Mouse (Mus musculus) left cerebral cortex, adult 9 months (tissue): Measurements from ENCODE around the gene Smco2.

Experiments
- DNase-seq, 2 experiments: peaks; one replicate each; pipeline ENCODE4 v3.0.0; 2022; ENCODE audit warnings: low spot score in 2 of 2

Smco2 gene

DNA sequence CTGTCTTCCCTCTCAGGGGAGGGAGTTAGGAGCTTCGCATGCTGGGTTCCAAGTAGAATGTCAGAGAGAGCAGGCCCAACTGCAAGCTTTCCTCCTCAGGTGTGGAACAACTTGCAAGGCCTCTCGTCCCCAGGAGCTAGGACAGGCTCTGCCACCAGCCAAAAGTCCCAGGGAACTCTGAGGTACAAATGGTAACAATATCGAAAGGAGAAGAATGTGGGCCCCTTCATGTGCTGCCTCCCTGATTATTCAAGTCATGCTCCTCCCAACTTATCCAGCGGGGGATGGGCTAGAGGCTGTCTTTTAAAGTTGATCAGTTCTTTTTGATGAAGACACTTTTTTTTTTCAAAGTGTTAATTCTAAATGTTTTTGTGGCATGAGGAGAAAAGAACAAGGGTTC is at the start of gene Smco2:
Smco2 (plus strand) TSS at position 55 of the 400 bp plus-strand sequence.
- no peak for DNase-seq

DNA sequence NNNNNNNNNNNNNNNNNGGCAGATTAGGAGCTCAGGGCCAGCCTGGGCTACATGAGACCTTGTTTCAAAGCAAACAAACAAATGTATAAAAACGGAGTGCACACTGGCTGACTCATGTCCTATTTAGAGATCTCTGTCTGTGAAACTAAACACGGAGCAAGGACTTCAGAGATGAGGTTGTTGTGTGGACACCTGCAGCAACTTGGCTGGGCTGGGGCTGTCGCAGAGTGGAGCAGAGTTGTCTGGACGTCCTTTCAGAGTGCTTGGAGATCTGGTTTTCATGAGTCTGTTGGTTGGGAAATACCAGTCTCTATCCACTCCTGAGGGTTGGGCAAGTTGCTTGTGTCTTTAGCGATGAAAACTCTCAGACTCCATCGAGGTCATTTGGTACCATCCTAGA is 39.9 kb upstream of the Smco2 start:
- no peak for DNase-seq

DNA sequence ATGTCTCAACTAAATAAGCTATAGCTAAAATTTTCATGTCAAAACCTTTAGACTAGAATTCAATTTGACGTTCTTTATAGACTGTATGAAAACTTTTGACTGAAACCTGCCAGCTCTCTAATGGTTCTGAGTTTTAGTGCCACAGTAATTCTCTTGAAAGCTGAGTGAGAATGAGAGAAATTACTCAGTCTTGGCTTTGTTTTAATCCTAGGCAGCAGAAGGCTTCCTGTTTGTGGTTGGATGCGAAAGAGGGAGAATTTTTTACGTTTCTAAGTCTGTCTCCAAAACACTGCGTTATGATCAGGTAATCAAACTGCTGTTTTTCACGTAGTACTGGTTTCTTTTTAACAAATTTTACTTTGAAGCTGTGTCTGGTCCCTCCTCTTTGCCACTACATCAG is 36.9 kb upstream of the Smco2 start:
- DNase-seq, result no peak

DNA sequence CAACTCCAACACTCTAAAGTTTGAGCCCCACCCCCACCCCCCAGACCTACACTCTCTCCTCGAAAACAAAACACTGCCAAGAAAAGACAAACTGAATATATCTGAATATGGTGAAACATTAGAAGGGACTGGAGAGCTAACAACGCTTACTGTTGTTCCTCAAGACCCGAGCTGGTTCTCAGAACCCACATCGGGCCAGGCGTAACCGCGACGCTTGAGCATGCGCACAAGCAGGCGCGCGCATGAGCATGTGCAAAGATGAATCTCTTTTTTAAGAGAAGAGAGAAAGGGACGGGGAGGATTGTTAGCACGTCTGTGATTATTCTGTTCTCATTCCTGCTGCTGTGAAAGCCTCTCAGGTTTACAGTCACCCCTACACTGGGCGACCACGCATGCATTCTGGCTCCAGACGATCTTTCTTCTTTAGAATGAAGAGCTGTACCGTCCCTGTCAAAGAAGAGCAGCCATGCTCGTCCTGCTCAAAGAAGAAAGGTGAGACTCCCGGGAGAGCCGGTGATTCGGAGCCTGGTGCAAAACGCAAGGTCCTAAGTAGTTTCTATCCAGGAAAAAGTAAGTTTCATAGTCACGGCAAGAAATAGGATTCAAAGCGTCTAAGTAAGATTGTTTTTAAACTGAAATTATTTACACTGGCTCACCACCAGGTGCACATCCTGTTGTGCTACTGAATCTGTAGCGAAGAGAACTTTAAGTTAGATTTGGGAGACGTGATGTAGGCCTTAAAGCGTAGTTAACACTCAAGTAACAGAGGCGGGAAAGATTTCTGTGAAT is 29.5 kb upstream of the Smco2 start:
- DNase-seq, result no peak

DNA sequence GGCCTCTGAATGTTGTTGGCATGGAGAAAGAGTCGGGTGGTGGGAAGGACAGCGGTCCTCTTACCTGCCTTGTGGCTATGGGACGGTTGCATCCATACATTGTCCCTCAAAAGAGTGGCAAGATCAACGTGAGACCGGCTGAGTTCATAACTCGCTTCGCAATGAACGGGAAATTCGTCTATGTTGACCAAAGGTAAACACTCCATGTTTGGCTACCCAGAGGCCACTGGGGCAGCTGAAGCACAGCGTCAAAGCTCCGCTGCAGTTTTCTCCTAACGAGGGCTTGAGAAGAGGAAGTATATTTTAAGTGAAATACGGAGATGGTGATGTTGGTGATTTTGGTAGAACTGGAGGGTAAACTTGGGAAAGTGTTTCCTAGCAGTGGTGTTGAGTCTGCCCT is 27.9 kb upstream of the Smco2 start:
- DNase-seq, result no peak

DNA sequence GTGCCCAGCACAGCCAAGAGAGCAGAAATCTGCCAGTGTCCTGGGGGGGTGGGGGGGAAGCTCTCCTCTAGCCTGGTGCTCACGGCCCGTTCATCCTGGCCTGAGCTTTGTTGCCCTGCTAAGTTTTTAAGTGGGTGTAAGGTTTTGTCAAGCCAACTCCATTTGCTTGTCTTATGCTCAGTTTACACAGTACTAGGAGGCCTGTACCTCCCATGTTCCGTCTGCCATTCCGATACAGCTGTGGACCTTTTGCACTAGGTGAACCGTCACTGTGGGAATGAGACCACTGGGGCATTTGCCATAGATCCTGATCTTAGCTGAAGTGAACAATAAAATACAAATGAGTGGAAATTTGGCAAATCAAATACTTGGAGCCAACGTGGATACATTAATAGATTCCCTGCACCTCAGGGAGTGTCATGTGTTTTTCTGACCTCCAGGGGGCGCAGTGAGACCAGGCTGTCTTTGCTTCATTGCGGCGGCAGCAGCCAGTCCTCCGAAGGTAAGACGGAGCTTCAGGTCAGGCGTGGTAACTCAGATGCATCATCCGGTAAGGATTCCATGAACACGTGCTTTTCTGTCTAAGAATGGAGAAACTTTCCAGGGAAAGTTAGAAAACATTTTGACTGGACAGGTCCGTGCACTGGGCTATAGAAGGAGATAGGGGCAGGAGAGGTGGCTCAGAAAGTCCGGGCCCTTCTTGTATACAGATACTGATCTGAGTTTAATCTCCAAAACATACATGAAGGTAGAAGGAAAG is 25.0 kb upstream of the Smco2 start:
- peak in 1 of 2 experiments; percentile 53 for DNase-seq

DNA sequence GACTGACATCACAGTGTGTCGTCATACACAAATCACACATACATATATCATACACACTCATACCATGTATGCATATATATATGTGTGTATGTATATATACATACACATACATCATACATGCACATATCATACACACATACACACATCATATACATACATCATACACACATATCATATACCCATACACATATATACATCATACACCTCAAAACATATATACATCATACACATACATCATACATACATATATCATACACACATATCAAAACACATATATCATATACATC is 24.5 kb upstream of the Smco2 start:
- DNase-seq, result no peak

DNA sequence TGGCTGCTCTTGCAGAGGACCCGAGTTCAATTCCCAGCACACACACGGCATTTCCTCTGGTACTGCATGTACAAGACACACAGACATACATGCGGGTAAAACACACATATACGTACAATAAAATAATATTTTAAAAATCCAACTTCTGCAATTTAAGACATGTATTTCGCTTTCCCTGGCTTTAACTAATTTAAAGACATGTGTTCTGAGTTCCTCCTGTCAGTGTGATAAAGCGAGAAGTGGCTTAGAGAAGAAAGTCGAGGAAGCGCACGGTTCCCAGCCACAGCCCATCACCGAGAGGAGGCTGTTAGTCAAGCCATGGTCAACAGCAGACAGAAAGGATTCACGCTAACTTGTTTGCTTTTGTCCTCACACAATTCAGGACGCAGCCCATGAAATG is 18.6 kb upstream of the Smco2 start:
- no peak for DNase-seq

DNA sequence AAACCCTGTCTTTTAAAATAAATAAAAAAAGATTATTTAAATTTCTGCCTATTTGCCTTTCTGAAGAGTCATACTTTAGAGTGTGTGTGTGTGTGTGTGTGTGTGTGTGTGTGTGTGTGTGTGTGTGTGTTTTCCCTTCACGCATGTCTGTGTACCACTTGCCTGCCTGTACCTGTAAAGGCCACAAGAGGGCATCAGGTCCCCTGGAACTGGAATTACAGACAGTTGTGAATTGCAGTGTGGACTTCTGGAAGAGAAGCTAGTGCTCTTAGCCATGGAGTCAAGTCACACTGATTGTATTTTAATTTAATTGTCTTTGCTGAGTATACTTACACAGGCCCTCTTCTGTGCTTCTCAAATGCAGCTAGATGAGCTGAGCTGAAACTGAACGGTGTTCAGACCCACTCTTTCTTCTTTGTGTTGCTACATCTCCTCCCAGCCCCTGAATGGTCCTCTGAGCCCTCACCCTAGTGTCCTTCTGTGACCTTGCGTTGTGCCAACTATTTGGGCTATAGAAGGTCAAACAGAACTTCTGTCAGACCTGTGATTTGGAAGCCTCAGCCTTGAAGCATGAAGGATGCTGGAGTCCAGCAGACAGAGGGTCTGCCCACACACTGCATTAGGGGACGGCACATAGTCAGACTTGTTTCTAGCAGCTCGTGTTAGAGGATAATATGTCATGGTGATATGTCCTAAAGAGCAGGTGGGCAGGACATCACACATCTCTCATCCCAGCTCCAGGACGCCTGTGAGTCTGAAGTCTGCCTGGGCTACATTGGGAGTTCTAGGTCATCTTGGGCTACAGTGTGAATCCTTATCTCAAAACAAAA is 16.2 kb upstream of the Smco2 start:
- DNase-seq, result peak in 1 of 2 experiments; percentile 59

DNA sequence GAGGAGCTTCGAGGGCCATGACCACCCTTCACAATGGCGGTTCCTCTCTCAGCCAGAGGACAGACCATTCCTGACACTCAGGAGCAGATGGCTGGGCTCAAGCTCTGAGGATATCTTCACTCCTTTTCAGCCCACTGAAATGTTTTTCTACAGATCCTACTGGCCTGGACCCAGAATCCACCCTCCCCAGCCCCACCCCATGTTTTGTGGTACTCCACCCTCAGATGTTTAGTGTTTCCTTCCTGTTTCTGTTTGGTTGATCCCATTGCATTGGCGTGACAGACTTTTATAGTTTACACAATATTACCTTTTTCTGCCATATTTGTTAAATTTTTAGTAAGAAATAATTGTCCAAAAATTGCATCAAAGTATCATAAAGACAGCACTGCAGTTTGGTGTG is 15.6 kb upstream of the Smco2 start:
- DNase-seq, result no peak

DNA sequence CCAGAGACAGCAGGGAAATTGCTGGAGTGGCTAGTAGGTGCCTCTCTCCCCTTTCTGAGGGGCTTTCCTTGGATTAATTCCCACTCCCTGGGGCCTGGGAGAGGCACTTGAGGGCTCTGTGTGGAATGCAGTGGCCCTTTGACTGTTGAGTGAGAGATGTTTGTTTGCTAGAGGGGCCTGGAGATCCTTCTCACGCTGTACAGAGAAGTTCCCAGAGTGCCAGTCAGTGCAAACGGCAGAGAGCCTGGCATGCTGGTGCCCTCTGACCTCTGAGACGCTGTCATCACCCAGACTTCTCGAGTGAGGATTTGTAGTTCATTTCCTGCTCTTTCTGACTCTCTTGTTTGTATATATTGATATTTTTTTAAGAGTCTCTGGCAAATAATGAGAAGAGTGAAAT is 14.1 kb upstream of the Smco2 start:
- no peak for DNase-seq

DNA sequence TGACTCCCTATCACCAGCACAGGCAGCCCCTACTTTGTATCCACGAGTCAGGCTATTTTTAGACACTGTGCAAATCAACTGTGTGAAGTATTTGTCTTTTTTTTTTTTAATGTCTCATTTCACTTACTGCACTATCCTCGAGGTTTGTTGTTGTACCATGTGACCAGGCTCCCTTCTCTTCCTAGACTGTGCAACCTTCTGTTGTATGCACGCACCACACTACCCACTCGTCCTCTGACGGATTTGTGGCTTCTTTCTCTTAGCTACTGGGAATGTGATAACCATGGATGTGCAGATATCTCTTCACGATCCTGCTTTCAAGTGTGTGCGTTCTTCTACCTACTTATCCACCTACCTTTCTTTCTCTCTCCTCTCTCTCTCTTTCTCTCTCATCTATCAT is 12.6 kb upstream of the Smco2 start:
- DNase-seq, result no peak

DNA sequence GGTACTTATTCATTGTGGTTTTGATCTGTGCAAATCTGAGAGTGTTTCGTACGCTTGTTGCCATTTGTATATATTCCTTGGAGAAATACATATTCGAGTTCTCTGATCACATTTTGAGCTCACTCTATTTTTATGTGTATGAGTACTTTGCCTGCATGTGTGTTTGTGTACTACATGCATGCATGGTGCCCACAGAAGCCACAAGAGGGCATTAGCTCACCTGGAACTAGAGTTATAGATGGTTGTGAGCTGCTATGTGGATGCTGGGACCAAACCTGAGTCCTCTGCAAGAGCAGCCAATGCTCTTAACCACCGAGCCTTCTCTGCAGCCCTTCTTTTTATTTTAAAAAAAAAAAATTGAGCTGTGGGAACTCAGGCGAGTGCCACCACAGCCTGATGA is 11.5 kb upstream of the Smco2 start:
- DNase-seq, result no peak

DNA sequence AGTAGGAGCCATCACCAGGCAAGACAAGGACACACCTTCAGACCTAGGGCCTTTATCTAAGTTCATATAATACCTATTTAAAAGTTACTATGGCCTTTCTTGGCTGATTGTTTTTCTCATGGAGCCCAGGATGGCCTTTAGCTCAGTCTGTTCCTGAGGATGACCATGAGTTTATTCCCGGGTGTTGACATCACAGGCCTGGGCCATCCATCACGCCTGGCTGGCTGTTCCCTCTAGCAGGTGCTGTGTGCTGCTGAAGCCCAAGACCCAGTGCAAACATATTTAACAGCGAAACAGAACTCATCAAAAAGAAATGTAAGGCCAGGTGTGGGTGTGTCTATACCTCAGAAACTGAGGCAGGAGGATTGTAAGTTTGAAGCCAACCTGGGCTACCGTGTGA is 11.0 kb upstream of the Smco2 start:
- no peak for DNase-seq

DNA sequence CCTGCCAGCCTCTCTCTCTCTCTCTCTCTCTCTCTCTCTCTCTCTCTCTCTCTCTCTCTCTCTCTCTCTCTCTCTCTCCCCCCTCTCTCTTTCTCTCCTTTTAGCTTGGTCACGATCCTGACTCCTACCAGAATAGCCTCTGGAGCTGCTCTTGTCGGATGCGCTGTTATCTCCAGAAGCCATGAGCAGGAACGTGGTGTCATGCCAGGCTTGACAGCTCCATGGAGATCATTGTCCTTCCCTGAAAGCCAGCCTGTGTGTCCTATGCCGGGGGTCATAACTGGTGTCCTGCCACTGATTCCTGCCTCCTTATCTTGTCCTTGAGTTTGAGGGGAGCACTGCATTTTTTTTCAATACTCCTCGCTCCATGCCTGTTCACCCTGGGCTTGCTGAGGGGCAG is 5.0 kb upstream of the Smco2 start:
- DNase-seq, result no peak

DNA sequence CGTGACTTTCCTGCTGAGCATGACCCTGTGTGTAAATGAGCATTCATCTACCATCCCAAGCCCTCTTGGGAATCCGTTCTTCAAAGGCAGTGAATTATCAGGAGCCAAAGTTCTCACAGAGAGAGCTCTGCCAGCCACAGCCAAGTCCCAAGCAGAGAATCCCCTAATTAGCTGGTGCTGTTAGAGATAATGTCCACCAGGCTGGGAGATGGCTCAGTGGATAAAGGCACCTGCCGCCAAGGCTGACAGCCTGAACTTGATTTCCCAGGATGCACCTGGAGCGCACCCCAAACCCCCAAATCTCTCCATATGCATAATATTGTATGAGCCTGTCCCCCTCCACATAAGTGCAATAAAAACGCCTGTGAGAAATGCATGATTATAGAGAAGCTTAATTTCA is 4.6 kb upstream of the Smco2 start:
- no peak for DNase-seq

DNA sequence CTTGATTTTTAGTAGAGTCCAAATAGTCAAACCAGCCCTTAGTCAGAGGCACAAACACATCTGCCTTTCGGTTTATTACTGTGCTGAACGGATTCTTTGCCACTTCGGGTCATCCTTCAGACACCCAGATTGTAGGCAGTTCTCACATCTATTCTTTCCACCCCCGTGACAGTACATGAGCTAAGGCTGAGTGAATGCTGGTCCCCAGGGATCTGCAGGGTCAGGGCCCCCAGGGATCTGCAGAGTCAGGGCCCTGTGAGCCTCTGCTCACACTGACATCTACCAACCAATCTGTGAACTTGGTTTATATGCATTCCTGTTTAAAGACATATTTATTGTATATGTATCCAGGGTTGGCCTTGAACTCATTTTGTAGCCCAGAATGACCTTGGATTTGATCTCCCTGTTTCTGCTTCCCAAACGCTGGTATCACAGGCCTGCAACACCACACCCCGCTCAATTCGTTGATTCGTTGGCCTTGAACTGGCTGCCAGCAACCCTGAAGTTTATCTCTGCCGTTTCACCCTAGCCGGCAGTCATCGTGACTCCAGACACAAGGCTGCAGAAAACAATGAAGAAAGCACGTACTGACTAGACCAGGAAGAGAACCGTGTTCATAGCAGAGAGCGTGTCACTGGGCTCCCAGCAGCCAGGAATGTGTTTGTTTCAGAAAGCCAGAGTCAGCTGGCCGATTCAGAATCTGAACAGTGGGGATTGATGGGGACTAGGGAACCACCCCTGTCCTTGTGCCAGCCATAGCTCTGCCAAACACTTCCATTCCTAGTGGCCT is 3.7 kb upstream of the Smco2 start:
- DNase-seq, result no peak

DNA sequence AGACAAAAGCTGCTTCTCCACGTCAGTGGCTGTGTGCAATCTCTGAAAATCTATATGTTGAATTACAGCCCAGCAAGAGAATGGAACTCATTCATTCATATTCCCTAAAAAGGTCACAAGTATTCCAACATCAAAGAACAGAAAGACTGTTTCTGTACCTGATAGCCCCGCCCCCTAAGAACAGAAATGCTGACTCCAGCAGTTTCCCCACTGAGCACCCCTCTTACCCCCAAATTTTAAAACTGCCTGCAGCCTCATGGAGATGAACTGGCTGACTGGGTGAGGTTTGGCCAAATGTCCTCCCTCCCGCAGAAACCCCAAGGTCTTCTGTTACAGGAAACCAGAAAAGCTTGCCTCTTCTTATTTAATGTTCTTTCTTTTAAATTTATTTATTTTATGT is 2.5 kb upstream of the Smco2 start:
- no peak for DNase-seq

DNA sequence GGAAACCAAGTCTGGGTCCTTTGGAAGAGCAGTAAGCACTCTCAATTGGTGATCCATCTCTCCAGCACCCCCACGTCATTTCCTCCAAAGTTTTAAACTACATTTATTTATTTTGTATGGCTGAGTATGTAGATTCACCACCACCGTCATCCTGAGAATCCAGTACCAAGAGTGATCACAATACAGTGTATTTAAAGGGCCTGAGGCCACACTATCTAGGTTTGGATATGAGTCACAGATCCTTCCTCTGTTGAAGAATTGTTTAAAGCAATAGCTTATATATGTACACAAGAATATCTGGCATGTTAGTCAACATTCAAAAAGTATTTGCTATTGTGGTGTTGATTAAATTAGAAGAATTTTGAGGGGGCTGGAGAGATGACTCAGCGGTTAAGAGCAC is 1.6 kb upstream of the Smco2 start:
- DNase-seq, result no peak

DNA sequence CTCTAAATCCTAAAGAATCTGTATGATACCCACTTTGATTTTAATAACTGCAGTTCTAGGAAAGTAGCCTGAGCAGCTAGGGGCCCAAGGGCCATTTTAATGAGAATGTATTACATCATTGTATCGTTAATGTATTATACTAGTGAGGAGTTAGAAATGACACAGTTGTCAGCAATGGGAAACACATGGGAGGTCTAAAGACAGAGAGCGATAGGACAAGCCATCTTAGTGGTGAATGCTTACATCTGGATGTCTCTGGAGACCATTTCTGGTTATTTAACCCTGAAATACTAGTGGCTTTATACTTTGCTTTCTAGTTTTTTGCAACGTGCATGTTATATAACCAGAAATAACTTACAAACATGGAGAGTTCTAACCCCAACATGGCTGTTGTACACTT is 2.0 kb downstream of the Smco2 start:
- no peak for DNase-seq

DNA sequence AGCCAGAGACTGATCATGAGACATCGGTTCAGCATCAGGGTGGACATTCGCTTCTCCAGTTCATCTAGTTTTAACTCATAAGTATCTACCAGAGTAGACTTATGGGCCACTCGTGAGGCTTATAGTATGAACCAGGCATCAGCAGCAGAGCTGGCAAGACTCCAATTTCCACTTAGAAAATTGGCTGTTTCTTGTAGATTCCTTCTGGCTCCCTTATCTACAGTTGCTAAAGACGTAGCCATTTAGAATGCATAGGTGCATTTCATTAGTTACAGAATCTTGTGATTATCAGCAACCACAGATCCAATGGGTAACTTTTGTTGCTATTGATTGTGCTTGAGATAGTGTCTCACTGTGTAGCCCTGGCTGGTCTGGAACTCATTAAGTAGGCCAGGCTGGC is 2.8 kb downstream of the Smco2 start:
- DNase-seq, result no peak

DNA sequence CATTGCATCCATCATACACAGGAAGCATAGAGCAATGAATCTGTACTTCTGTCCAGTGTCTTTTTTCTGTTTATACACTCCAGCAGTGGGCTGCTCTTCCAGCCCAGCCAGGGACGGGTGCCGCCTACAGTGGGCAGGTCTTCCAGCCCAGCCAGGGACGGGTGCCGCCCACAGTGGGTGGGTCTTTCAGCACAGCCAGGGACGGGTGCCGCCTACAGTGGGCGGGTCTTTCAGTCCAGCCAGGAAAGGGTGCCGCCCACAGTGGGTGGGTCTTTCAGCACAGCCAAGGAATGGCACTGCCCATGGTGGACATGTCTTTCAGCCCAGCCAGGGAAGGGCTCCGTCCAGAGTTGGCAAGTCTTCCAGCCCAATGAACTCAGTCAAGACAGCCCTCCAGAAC is 5.3 kb downstream of the Smco2 start:
- no peak for DNase-seq
